Mouse (Mus musculus): ENCODE measurements at regions not wholly inside any gene's neighbourhood (a gene's known extent, or its start where the extent isn't known, plus 50 kb on each side); places are given as distances from the start of the nearest gene placed in this dataset.

GRCm38 (mm10) chr1:163630291-163630812, 94.7 kb downstream of the Mettl11b start:
- TF ChIP-seq CTCF (IDR thresholded peaks at IDR 0.05; ENCODE audit: low read depth): no peak
- TF ChIP-seq EP300 (IDR thresholded peaks at IDR 0.05; ENCODE audit: low read depth): no peak
